Mouse (Mus musculus): ENCODE measurements around the gene Nfatc3. TPM values are rescaled to one million over a fixed set of nuclear protein-coding genes. Genes with fewer than 3 reads are reported as not detected.

The Nfatc3 gene
- polyA plus RNA-seq, 1 experiment from 2014 or later: 3.4 TPM

GRCm38 (mm10) chr8:106076612-106077011, 18.0 kb downstream of the Nfatc3 start:
- Histone ChIP-seq H3K27me3 (no peaks in the 10 kb centered on the region), H3K36me3 (peaks cover 11% of the 10 kb centered on the region; the same call in 1 of the 2 replicates), H3K9me3 (replicated peaks) (no peaks in the 10 kb centered on the region), H3K4me2 (no peak overlapping the region), H3K9ac (no peak overlapping the region), H3K4me3 (no peak overlapping the region), H3K4me1 (replicated peaks) (peaks cover 9% of the 10 kb centered on the region; the same call in 1 of the 2 replicates), H3K27ac (no peak overlapping the region)
- ATAC-seq (replicated peaks; ENCODE audit: insufficient number of reproducible peaks, insufficient read depth, low FRiP score, low read depth): no peak
- WGBS: 77% methylated on average over 5 of the region's 5 CpGs

- H3K4me3 ChIP-seq: no peak overlapping the region
- H3K27ac ChIP-seq: no peak overlapping the region
- H3K27me3 ChIP-seq: no peaks in the 10 kb centered on the region
- H3K36me3 ChIP-seq: peaks cover 11% of the 10 kb centered on the region; the same call in 1 of the 2 replicates
- H3K9me3 ChIP-seq (replicated peaks): no peaks in the 10 kb centered on the region
- 86% methylated on average over 1 of the region's 1 CpGs for WGBS
- no peak overlapping the region for H3K4me2 ChIP-seq
- peaks cover 9% of the 10 kb centered on the region; the same call in 1 of the 2 replicates for H3K4me1 ChIP-seq (replicated peaks)
- no peak for ATAC-seq (replicated peaks; ENCODE audit: insufficient number of reproducible peaks, insufficient read depth, low FRiP score, low read depth)
- no peak overlapping the region for H3K9ac ChIP-seq
Measured at GRCm38 (mm10) chr8:106077452-106078067, 18.9 kb downstream of the Nfatc3 start.

- H3K9ac ChIP-seq: no peak overlapping the region
- peaks cover 23% of the 10 kb centered on the region; the same call in 1 of the 2 replicates for H3K36me3 ChIP-seq
- no peak overlapping the region for H3K27ac ChIP-seq
- WGBS: 83% methylated on average over 4 of the region's 4 CpGs
- H3K4me1 ChIP-seq (replicated peaks): no peaks in the 10 kb centered on the region
- ATAC-seq (replicated peaks; ENCODE audit: insufficient number of reproducible peaks, insufficient read depth, low FRiP score, low read depth): no peak
- H3K4me3 ChIP-seq: no peak overlapping the region
- no peak overlapping the region for H3K4me2 ChIP-seq
- H3K27me3 ChIP-seq: no peaks in the 10 kb centered on the region
- no peaks in the 10 kb centered on the region for H3K9me3 ChIP-seq (replicated peaks)
Measured at GRCm38 (mm10) chr8:106102321-106102720, 43.7 kb downstream of the Nfatc3 start.

- H3K4me1 ChIP-seq (replicated peaks): no peaks in the 10 kb centered on the region
- no peaks in the 10 kb centered on the region for H3K9me3 ChIP-seq (replicated peaks)
- no peaks in the 10 kb centered on the region for H3K27me3 ChIP-seq
- no peak overlapping the region for H3K4me3 ChIP-seq
- H3K4me2 ChIP-seq: no peak overlapping the region
- WGBS: 83% methylated on average over 2 of the region's 2 CpGs
- no peak overlapping the region for H3K9ac ChIP-seq
- ATAC-seq (replicated peaks; ENCODE audit: insufficient number of reproducible peaks, insufficient read depth, low FRiP score, low read depth): no peak
- H3K27ac ChIP-seq: no peak overlapping the region
- H3K36me3 ChIP-seq: peaks cover 33% of the 10 kb centered on the region
Measured at GRCm38 (mm10) chr8:106103888-106104287, 45.2 kb downstream of the Nfatc3 start.

- Histone ChIP-seq H3K4me2 (no peak overlapping the region), H3K9ac (no peak overlapping the region), H3K4me1 (replicated peaks) (no peaks in the 10 kb centered on the region), H3K27me3 (no peaks in the 10 kb centered on the region), H3K9me3 (replicated peaks) (no peaks in the 10 kb centered on the region), H3K27ac (no peak overlapping the region), H3K4me3 (no peak overlapping the region), H3K36me3 (peaks cover 42% of the 10 kb centered on the region)
- no peak for ATAC-seq (replicated peaks; ENCODE audit: insufficient number of reproducible peaks, insufficient read depth, low FRiP score, low read depth)
- WGBS: 71% methylated on average over 1 of the region's 1 CpGs
Measured at GRCm38 (mm10) chr8:106106193-106106592, 47.6 kb downstream of the Nfatc3 start.

- H3K27me3 ChIP-seq: no peaks in the 10 kb centered on the region
- H3K36me3 ChIP-seq: peaks cover 36% of the 10 kb centered on the region
- no peak overlapping the region for H3K9ac ChIP-seq
- H3K27ac ChIP-seq: no peak overlapping the region
- ATAC-seq (replicated peaks; ENCODE audit: insufficient number of reproducible peaks, insufficient read depth, low FRiP score, low read depth): no peak
- H3K4me3 ChIP-seq: no peak overlapping the region
- H3K9me3 ChIP-seq (replicated peaks): no peaks in the 10 kb centered on the region
- H3K4me1 ChIP-seq (replicated peaks): no peaks in the 10 kb centered on the region
- no peak overlapping the region for H3K4me2 ChIP-seq
- 95% methylated on average over 4 of the region's 4 CpGs for WGBS
Measured at GRCm38 (mm10) chr8:106108080-106108479, 49.4 kb downstream of the Nfatc3 start.

- 93% methylated on average over 3 of the region's 3 CpGs for WGBS
- no peak for ATAC-seq (replicated peaks; ENCODE audit: insufficient number of reproducible peaks, insufficient read depth, low FRiP score, low read depth)
- H3K4me2 ChIP-seq: no peak overlapping the region
- H3K27me3 ChIP-seq: no peaks in the 10 kb centered on the region
- H3K36me3 ChIP-seq: peaks cover 36% of the 10 kb centered on the region
- no peak overlapping the region for H3K9ac ChIP-seq
- no peaks in the 10 kb centered on the region for H3K4me1 ChIP-seq (replicated peaks)
- H3K9me3 ChIP-seq (replicated peaks): no peaks in the 10 kb centered on the region
- H3K4me3 ChIP-seq: no peak overlapping the region
- H3K27ac ChIP-seq: no peak overlapping the region
Measured at GRCm38 (mm10) chr8:106108729-106109128, 50.1 kb downstream of the Nfatc3 start.

GRCm38 (mm10) chr8:106112041-106112440, 53.4 kb downstream of the Nfatc3 start:
- no peak overlapping the region for H3K4me3 ChIP-seq
- peaks cover 32% of the 10 kb centered on the region for H3K36me3 ChIP-seq
- no peaks in the 10 kb centered on the region for H3K27me3 ChIP-seq
- H3K27ac ChIP-seq: no peak overlapping the region
- no peaks in the 10 kb centered on the region for H3K9me3 ChIP-seq (replicated peaks)
- no peak for ATAC-seq (replicated peaks; ENCODE audit: insufficient number of reproducible peaks, insufficient read depth, low FRiP score, low read depth)
- H3K4me2 ChIP-seq: no peak overlapping the region
- no peak overlapping the region for H3K9ac ChIP-seq
- 60% methylated on average over 2 of the region's 2 CpGs for WGBS
- H3K4me1 ChIP-seq (replicated peaks): no peaks in the 10 kb centered on the region

- no peak overlapping the region for H3K4me2 ChIP-seq
- H3K36me3 ChIP-seq: peaks cover 32% of the 10 kb centered on the region
- H3K4me3 ChIP-seq: no peak overlapping the region
- H3K27me3 ChIP-seq: no peaks in the 10 kb centered on the region
- H3K9ac ChIP-seq: no peak overlapping the region
- no peak overlapping the region for H3K27ac ChIP-seq
- no peaks in the 10 kb centered on the region for H3K4me1 ChIP-seq (replicated peaks)
- ATAC-seq (replicated peaks; ENCODE audit: insufficient number of reproducible peaks, insufficient read depth, low FRiP score, low read depth): no peak
- H3K9me3 ChIP-seq (replicated peaks): no peaks in the 10 kb centered on the region
- 63% methylated on average over 1 of the region's 1 CpGs for WGBS
Measured at GRCm38 (mm10) chr8:106112514-106112913, 53.9 kb downstream of the Nfatc3 start.

- peaks cover 24% of the 10 kb centered on the region; the same call in 1 of the 2 replicates for H3K36me3 ChIP-seq
- 93% methylated on average over 3 of the region's 3 CpGs for WGBS
- ATAC-seq (replicated peaks; ENCODE audit: insufficient number of reproducible peaks, insufficient read depth, low FRiP score, low read depth): no peak
- no peaks in the 10 kb centered on the region for H3K27me3 ChIP-seq
- H3K4me3 ChIP-seq: no peak overlapping the region
- H3K9me3 ChIP-seq (replicated peaks): no peaks in the 10 kb centered on the region
- H3K27ac ChIP-seq: no peak overlapping the region
- H3K9ac ChIP-seq: no peak overlapping the region
- no peaks in the 10 kb centered on the region for H3K4me1 ChIP-seq (replicated peaks)
- H3K4me2 ChIP-seq: no peak overlapping the region
Measured at GRCm38 (mm10) chr8:106115897-106116296, 57.3 kb downstream of the Nfatc3 start.

- no peaks in the 10 kb centered on the region for H3K9me3 ChIP-seq (replicated peaks)
- H3K4me1 ChIP-seq (replicated peaks): no peaks in the 10 kb centered on the region
- no peak overlapping the region for H3K27ac ChIP-seq
- no peaks in the 10 kb centered on the region for H3K27me3 ChIP-seq
- no peak overlapping the region for H3K9ac ChIP-seq
- H3K4me3 ChIP-seq: no peak overlapping the region
- H3K4me2 ChIP-seq: no peak overlapping the region
- H3K36me3 ChIP-seq: peaks cover 39% of the 10 kb centered on the region
- ATAC-seq (replicated peaks; ENCODE audit: insufficient number of reproducible peaks, insufficient read depth, low FRiP score, low read depth): no peak
- 86% methylated on average over 3 of the region's 3 CpGs for WGBS
Measured at GRCm38 (mm10) chr8:106123443-106123842, 64.8 kb downstream of the Nfatc3 start.

- Histone ChIP-seq H3K9me3 (replicated peaks) (no peaks in the 10 kb centered on the region), H3K4me1 (replicated peaks) (no peaks in the 10 kb centered on the region), H3K9ac (no peak overlapping the region), H3K4me2 (no peak overlapping the region), H3K4me3 (no peak overlapping the region), H3K27me3 (no peaks in the 10 kb centered on the region), H3K36me3 (peaks cover 33% of the 10 kb centered on the region), H3K27ac (no peak overlapping the region)
- 95% methylated on average over 1 of the region's 1 CpGs for WGBS
- ATAC-seq (replicated peaks; ENCODE audit: insufficient number of reproducible peaks, insufficient read depth, low FRiP score, low read depth): no peak
Measured at GRCm38 (mm10) chr8:106126055-106126454, 67.4 kb downstream of the Nfatc3 start.

Data from heart, embryonic 15.5 days (tissue).